Mouse (Mus musculus): Measurements from ENCODE around the gene Gid4. TPM values are rescaled to one million over a fixed set of nuclear protein-coding genes. Genes with fewer than 3 reads are reported as not detected.

The Gid4 gene
- polyA plus RNA-seq, 1 experiment from 2014 or later, result 10.9 TPM

GRCm38 (mm10) chr11:60383518-60383917, 33.4 kb upstream of the Gid4 start:
- H3K9me3 ChIP-seq (ENCODE audit: control insufficient read depth, low read length), result no peaks in the 10 kb centered on the region
- peak; percentile 23; the same call in 1 of the 2 replicates for TF ChIP-seq CTCF (IDR thresholded peaks at IDR 0.05; ENCODE audit: low read depth)
- TF ChIP-seq EP300 (optimal IDR thresholded peaks at IDR 0.05), result no peak
- H3K27ac ChIP-seq (replicated peaks), result no peak overlapping the region

GRCm38 (mm10) chr11:60384762-60385421, 32.1 kb upstream of the Gid4 start:
- H3K4me1 ChIP-seq (replicated peaks; ENCODE audit: control insufficient read depth, insufficient read depth), result no peaks in the 10 kb centered on the region
- ATAC-seq (ENCODE audit: low FRiP score, low TSS enrichment), result no peak
- no peak for DNase-seq (ENCODE audit: low spot score)

More at GRCm38 (mm10) chr11:60383518-60383917, 33.4 kb upstream of the Gid4 start:
- Histone ChIP-seq H3K9ac (ENCODE audit: low read length) (no peak overlapping the region), H3K4me2 (replicated peaks; ENCODE audit: low read depth) (no peak overlapping the region), H3K4me3 (ENCODE audit: low read depth, low read length) (no peak overlapping the region), H3K27me3 (ENCODE audit: control insufficient read depth, insufficient read depth, low read length) (no peaks in the 10 kb centered on the region), H3K4me1 (replicated peaks; ENCODE audit: control insufficient read depth, insufficient read depth) (no peaks in the 10 kb centered on the region), H3K36me3 (ENCODE audit: control insufficient read depth, insufficient read depth, low read length) (no peaks in the 10 kb centered on the region)
- ATAC-seq (ENCODE audit: low FRiP score, low TSS enrichment) (no peak), DNase-seq (ENCODE audit: low spot score) (no peak)
- WGBS, result 89% methylated on average over 6 of the region's 6 CpGs

DNA sequence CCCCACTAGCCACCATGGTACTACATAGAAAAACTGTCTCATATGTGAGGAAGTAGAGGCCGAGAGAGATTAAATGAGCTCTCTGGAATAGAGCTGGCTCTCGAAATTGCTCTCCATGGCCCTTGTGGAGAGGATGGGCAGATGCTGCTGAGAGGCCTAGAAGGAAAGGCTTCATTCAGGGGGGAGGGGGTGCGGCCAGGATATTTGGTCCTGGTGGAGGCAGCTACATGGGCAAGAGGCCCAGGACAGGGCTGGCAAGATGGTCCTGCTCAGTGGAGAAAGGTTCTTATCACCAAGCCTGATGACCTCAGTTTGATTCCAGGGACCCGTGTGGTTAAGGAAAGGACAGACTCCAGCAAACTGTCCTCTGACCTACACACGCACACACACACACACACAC, 31.0 kb upstream of the Gid4 start:
- no peak overlapping the region for H3K4me3 ChIP-seq (ENCODE audit: low read depth, low read length)
- no peak for ATAC-seq (ENCODE audit: low FRiP score, low TSS enrichment)
- TF ChIP-seq EP300 (optimal IDR thresholded peaks at IDR 0.05) (no peak), CTCF (IDR thresholded peaks at IDR 0.05; ENCODE audit: low read depth) (no peak)
- no peak overlapping the region for H3K27ac ChIP-seq (replicated peaks)
- H3K9ac ChIP-seq (ENCODE audit: low read length), result no peak overlapping the region
- H3K4me2 ChIP-seq (replicated peaks; ENCODE audit: low read depth), result no peak overlapping the region
- H3K27me3 ChIP-seq (ENCODE audit: control insufficient read depth, insufficient read depth, low read length), result no peaks in the 10 kb centered on the region
- no peaks in the 10 kb centered on the region for H3K36me3 ChIP-seq (ENCODE audit: control insufficient read depth, insufficient read depth, low read length)
- H3K9me3 ChIP-seq (ENCODE audit: control insufficient read depth, low read length), result no peaks in the 10 kb centered on the region
- DNase-seq (ENCODE audit: low spot score), result no peak
- no peaks in the 10 kb centered on the region for H3K4me1 ChIP-seq (replicated peaks; ENCODE audit: control insufficient read depth, insufficient read depth)
- 78% methylated on average over 5 of the region's 5 CpGs for WGBS

More at GRCm38 (mm10) chr11:60384762-60385421, 32.1 kb upstream of the Gid4 start:
- Histone ChIP-seq H3K9ac (ENCODE audit: low read length) (no peak overlapping the region), H3K36me3 (ENCODE audit: control insufficient read depth, insufficient read depth, low read length) (no peaks in the 10 kb centered on the region), H3K9me3 (ENCODE audit: control insufficient read depth, low read length) (no peaks in the 10 kb centered on the region), H3K27ac (replicated peaks) (no peak overlapping the region), H3K27me3 (ENCODE audit: control insufficient read depth, insufficient read depth, low read length) (no peaks in the 10 kb centered on the region), H3K4me3 (ENCODE audit: low read depth, low read length) (no peak overlapping the region), H3K4me2 (replicated peaks; ENCODE audit: low read depth) (no peak overlapping the region)
- WGBS, result 8% methylated on average over 16 of the region's 16 CpGs
- no peak for TF ChIP-seq CTCF (IDR thresholded peaks at IDR 0.05; ENCODE audit: low read depth)
- no peak for TF ChIP-seq EP300 (optimal IDR thresholded peaks at IDR 0.05)

DNA sequence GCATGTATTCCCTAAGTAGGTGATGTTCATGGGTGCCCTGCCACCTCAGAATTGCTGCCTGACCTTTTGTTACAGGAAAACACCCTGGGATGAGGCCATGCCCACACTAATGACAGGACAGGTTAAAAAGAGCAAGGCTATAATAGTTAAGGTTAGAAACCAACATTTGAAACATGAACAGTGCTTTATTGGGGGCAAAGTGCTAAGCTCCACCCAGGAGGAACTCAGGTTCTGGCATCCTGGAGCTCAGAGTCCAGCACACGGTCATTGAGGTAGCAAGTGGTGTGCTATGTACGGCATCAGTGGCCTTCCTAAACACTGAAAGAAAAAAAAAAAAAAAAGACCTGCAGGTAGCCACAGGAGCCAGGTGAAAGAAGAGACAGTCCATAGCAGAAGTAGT, 29.0 kb upstream of the Gid4 start:
- no peak overlapping the region for H3K9ac ChIP-seq (ENCODE audit: low read length)
- no peaks in the 10 kb centered on the region for H3K9me3 ChIP-seq (ENCODE audit: control insufficient read depth, low read length)
- TF ChIP-seq CTCF (IDR thresholded peaks at IDR 0.05; ENCODE audit: low read depth) (no peak), EP300 (optimal IDR thresholded peaks at IDR 0.05) (no peak)
- H3K27ac ChIP-seq (replicated peaks), result no peak overlapping the region
- H3K4me1 ChIP-seq (replicated peaks; ENCODE audit: control insufficient read depth, insufficient read depth), result no peaks in the 10 kb centered on the region
- H3K36me3 ChIP-seq (ENCODE audit: control insufficient read depth, insufficient read depth, low read length), result no peaks in the 10 kb centered on the region
- ATAC-seq (ENCODE audit: low FRiP score, low TSS enrichment) (no peak), DNase-seq (ENCODE audit: low spot score) (no peak)
- no peak overlapping the region for H3K4me2 ChIP-seq (replicated peaks; ENCODE audit: low read depth)
- 80% methylated on average over 2 of the region's 2 CpGs for WGBS
- no peak overlapping the region for H3K4me3 ChIP-seq (ENCODE audit: low read depth, low read length)
- no peaks in the 10 kb centered on the region for H3K27me3 ChIP-seq (ENCODE audit: control insufficient read depth, insufficient read depth, low read length)

- Histone ChIP-seq H3K27me3 (ENCODE audit: control insufficient read depth, insufficient read depth, low read length) (no peaks in the 10 kb centered on the region), H3K9me3 (ENCODE audit: control insufficient read depth, low read length) (no peaks in the 10 kb centered on the region), H3K36me3 (ENCODE audit: control insufficient read depth, insufficient read depth, low read length) (no peaks in the 10 kb centered on the region), H3K9ac (ENCODE audit: low read length) (no peak overlapping the region), H3K4me3 (ENCODE audit: low read depth, low read length) (no peak overlapping the region), H3K4me2 (replicated peaks; ENCODE audit: low read depth) (no peak overlapping the region), H3K4me1 (replicated peaks; ENCODE audit: control insufficient read depth, insufficient read depth) (no peaks in the 10 kb centered on the region), H3K27ac (replicated peaks) (no peak overlapping the region)
- TF ChIP-seq EP300 (optimal IDR thresholded peaks at IDR 0.05), result no peak
- TF ChIP-seq CTCF (IDR thresholded peaks at IDR 0.05; ENCODE audit: low read depth), result no peak
- DNase-seq (ENCODE audit: low spot score) (no peak), ATAC-seq (ENCODE audit: low FRiP score, low TSS enrichment) (no peak)
- WGBS, result 70% methylated on average over 6 of the region's 6 CpGs
Measured at GRCm38 (mm10) chr11:60391346-60391745, 25.6 kb upstream of the Gid4 start.

DNA sequence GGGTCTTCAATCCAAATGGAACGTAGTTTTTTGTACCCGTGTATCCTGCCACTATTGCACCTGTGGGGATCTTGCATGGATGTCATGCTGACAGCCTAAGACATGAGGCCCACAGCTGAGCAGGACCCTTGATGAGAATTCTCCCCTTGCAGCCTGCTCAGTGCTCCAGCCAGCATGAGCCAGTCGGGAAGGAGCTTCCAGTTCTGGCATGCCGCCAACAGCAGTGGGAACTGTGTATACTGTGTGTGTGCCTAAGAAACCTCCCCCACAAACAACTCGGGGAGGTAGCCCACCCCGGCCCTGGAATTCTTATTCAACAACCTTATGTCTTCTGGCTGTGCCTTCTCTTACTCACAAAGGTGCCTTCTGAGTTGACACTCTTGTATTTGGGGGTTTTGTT, 20.4 kb upstream of the Gid4 start:
- H3K9ac ChIP-seq (ENCODE audit: low read length), result no peak overlapping the region
- H3K4me2 ChIP-seq (replicated peaks; ENCODE audit: low read depth), result no peak overlapping the region
- H3K27ac ChIP-seq (replicated peaks), result no peak overlapping the region
- no peaks in the 10 kb centered on the region for H3K9me3 ChIP-seq (ENCODE audit: control insufficient read depth, low read length)
- no peak overlapping the region for H3K4me3 ChIP-seq (ENCODE audit: low read depth, low read length)
- H3K4me1 ChIP-seq (replicated peaks; ENCODE audit: control insufficient read depth, insufficient read depth), result no peaks in the 10 kb centered on the region
- peaks cover 4% of the 10 kb centered on the region; the same call in 1 of the 2 replicates for H3K36me3 ChIP-seq (ENCODE audit: control insufficient read depth, insufficient read depth, low read length)
- no peak for ATAC-seq (ENCODE audit: low FRiP score, low TSS enrichment)
- TF ChIP-seq CTCF (IDR thresholded peaks at IDR 0.05; ENCODE audit: low read depth) (no peak), EP300 (optimal IDR thresholded peaks at IDR 0.05) (no peak)
- 48% methylated on average over 6 of the region's 6 CpGs for WGBS
- no peaks in the 10 kb centered on the region for H3K27me3 ChIP-seq (ENCODE audit: control insufficient read depth, insufficient read depth, low read length)
- DNase-seq (ENCODE audit: low spot score), result peak; percentile 27
